9 mouse cellular contexts compared by ENCODE assay signal in the genomic region with DNA sequence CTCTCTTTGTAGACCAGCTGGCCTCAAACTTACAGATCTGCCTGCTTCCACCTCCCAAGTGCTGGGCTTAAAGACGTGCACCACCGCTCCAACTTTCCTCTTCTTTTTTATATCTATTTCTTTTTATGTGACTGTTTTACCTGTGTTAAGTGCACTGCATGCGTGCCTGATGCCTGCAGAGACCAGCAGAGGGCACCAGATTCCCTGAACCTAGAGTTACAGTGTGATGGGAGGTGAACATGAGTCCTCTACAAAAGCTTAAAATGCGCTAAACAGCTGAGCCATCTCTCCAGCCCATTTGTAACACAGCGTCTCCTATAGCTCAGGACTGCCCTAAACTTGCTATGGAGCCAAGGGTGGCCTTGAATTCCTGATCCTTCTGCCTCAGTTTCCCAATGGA. TPM values are rescaled to one million over a fixed set of nuclear protein-coding genes. Genes with fewer than 3 reads are reported as not detected.
A peak's percentile ranks its signal among the peaks of the same experiment; 100 is the strongest.
DNase-seq lines count a peak whose midpoint lies in the region; ATAC-seq and TF ChIP-seq lines count a peak whose summit lies in the region.
"Had no signal": no experiment of that assay in that cellular context is flagged by ENCODE, and none has a peak within 500 bp of the region (broad histone marks: within the 10 kb centered on the region; RNA-seq: fewer than 3 reads in every experiment).

No protein-coding gene starts in this region.

- H3K36me3 ChIP-seq in hindbrain, postnatal 0 days (ENCODE audit: insufficient read depth, low read length), result peaks cover 3% of the 10 kb centered on the region; the same call in 1 of the 2 replicates
- no peaks in the 10 kb centered on the region for H3K36me3 ChIP-seq in hindbrain, embryonic 12.5 days
- no peaks in the 10 kb centered on the region for H3K36me3 ChIP-seq in G1E (replicated peaks)
- no peaks in the 10 kb centered on the region for H3K36me3 ChIP-seq in embryonic facial prominence, embryonic 10.5 days (replicated peaks)
- H3K36me3 ChIP-seq in intestine, embryonic 15.5 days, result no peaks in the 10 kb centered on the region
- H3K36me3 ChIP-seq: embryonic facial prominence, embryonic 15.5 days had no signal

- ATAC-seq in hindbrain, postnatal 0 days, result no peak
- ATAC-seq in hindbrain, embryonic 12.5 days (ENCODE audit: low FRiP score), result no peak
- peak; percentile 34; the same call in 1 of the 2 replicates for ATAC-seq in G1E (ENCODE audit: extremely low read depth, insufficient number of reproducible peaks, low FRiP score, poor library complexity, severe bottlenecking)
- no peak for ATAC-seq in intestine, embryonic 15.5 days

- no peaks in the 10 kb centered on the region for H3K4me1 ChIP-seq in hindbrain, postnatal 0 days (ENCODE audit: insufficient read depth, low read length)
- H3K4me1 ChIP-seq in hindbrain, embryonic 12.5 days, result no peaks in the 10 kb centered on the region
- peaks cover 17% of the 10 kb centered on the region for H3K4me1 ChIP-seq in G1E (ENCODE audit: insufficient read depth, low read depth, low read length)
- peaks cover 2% of the 10 kb centered on the region; the same call in 1 of the 2 replicates for H3K4me1 ChIP-seq in embryonic facial prominence, embryonic 10.5 days
- H3K4me1 ChIP-seq in intestine, embryonic 15.5 days (replicated peaks), result no peaks in the 10 kb centered on the region
- H3K4me1 ChIP-seq: embryonic facial prominence, embryonic 15.5 days had no signal

- H3K27me3 ChIP-seq in hindbrain, postnatal 0 days (ENCODE audit: insufficient read depth, low read length), result no peaks in the 10 kb centered on the region
- H3K27me3 ChIP-seq in hindbrain, embryonic 12.5 days, result peaks cover 34% of the 10 kb centered on the region
- H3K27me3 ChIP-seq in G1E (ENCODE audit: insufficient read depth, low read length), result peaks cover 27% of the 10 kb centered on the region
- peaks cover 29% of the 10 kb centered on the region for H3K27me3 ChIP-seq in embryonic facial prominence, embryonic 10.5 days (replicated peaks; ENCODE audit: low read depth, poor library complexity, severe bottlenecking)
- H3K27me3 ChIP-seq in intestine, embryonic 15.5 days (replicated peaks), result peaks cover 17% of the 10 kb centered on the region; the same call in 1 of the 2 replicates

- 60% methylated on average over 5 of the region's 5 CpGs for WGBS in hindbrain, postnatal 0 days
- WGBS in hindbrain, embryonic 12.5 days, result 56% methylated on average over 5 of the region's 5 CpGs
- WGBS in embryonic facial prominence, embryonic 10.5 days, result 54% methylated on average over 5 of the region's 5 CpGs
- 57% methylated on average over 5 of the region's 5 CpGs for WGBS in intestine, embryonic 15.5 days

- peak; percentile 55 for TF ChIP-seq CTCF in hindbrain, postnatal 0 days (IDR thresholded peaks at IDR 0.05; ENCODE audit: low read depth)
- peak; percentile 58 for TF ChIP-seq CTCF in G1E (IDR thresholded peaks at IDR 0.05; ENCODE audit: low read depth, low read length)

- no peaks in the 10 kb centered on the region for H3K9me3 ChIP-seq in hindbrain, postnatal 0 days (ENCODE audit: low read length)
- H3K9me3 ChIP-seq in hindbrain, embryonic 12.5 days (replicated peaks), result peaks cover 4% of the 10 kb centered on the region; the same call in 1 of the 2 replicates
- peaks cover 6% of the 10 kb centered on the region; the same call in 1 of the 2 replicates for H3K9me3 ChIP-seq in G1E (replicated peaks)
- no peaks in the 10 kb centered on the region; the same call in 1 of the 2 replicates for H3K9me3 ChIP-seq in embryonic facial prominence, embryonic 10.5 days
- no peaks in the 10 kb centered on the region for H3K9me3 ChIP-seq in intestine, embryonic 15.5 days
- H3K9me3 ChIP-seq: embryonic facial prominence, embryonic 15.5 days had no signal

- no peak overlapping the region for H3K4me3 ChIP-seq in hindbrain, postnatal 0 days (ENCODE audit: low read length)
- no peak overlapping the region for H3K4me3 ChIP-seq in hindbrain, embryonic 12.5 days
- no peak overlapping the region for H3K4me3 ChIP-seq in G1E (ENCODE audit: low read depth, low read length)
- H3K4me3 ChIP-seq in embryonic facial prominence, embryonic 10.5 days, result no peak overlapping the region
- no peak overlapping the region for H3K4me3 ChIP-seq in intestine, embryonic 15.5 days (replicated peaks)
- H3K4me3 ChIP-seq: embryonic facial prominence, embryonic 15.5 days had no signal

- DNase-seq in hindbrain, postnatal 0 days (ENCODE audit: low spot score), result peak; percentile 33
- DNase-seq in G1E (ENCODE audit: low spot score), result no peak
- peak; percentile 38 for DNase-seq in embryonic facial prominence, embryonic 10.5 days (ENCODE audit: low spot score)
- peak; percentile 77 for DNase-seq in naive thymus-derived CD4-positive, alpha-beta T cell, adult 2 months (ENCODE audit: low read depth)
- DNase-seq in gastrocnemius, adult 18-20 months (ENCODE audit: low spot score), result no peak
- DNase-seq in ovary, postnatal 36 days (ENCODE audit: low spot score), result no peak

- no peak overlapping the region for H3K4me2 ChIP-seq in hindbrain, postnatal 0 days (ENCODE audit: low read depth, low read length)
- H3K4me2 ChIP-seq in hindbrain, embryonic 12.5 days (replicated peaks), result no peak overlapping the region
- H3K4me2 ChIP-seq in intestine, embryonic 15.5 days (replicated peaks), result no peak overlapping the region
- H3K4me2 ChIP-seq: embryonic facial prominence, embryonic 15.5 days had no signal

- H3K27ac ChIP-seq in hindbrain, postnatal 0 days, result no peak overlapping the region
- H3K27ac ChIP-seq in hindbrain, embryonic 12.5 days, result no peak overlapping the region
- no peak overlapping the region for H3K27ac ChIP-seq in embryonic facial prominence, embryonic 10.5 days (replicated peaks)
- H3K27ac ChIP-seq in intestine, embryonic 15.5 days, result no peak overlapping the region
- H3K27ac ChIP-seq: embryonic facial prominence, embryonic 15.5 days had no signal

- no peak overlapping the region for H3K9ac ChIP-seq in hindbrain, postnatal 0 days (replicated peaks; ENCODE audit: low read length)
- H3K9ac ChIP-seq in hindbrain, embryonic 12.5 days, result no peak overlapping the region
- no peak overlapping the region for H3K9ac ChIP-seq in intestine, embryonic 15.5 days
- H3K9ac ChIP-seq: embryonic facial prominence, embryonic 15.5 days had no signal

RNA-seq across cellular contexts. Expression of a gene that starts 9.9 kb away (rescaled TPM):
- total RNA-seq in hindbrain, postnatal 0 days (2014; rRNA removed), result 24.1 and 24.8 TPM in 2 replicates
- 2.8 and 3.4 TPM in 2 replicates for polyA plus RNA-seq in hindbrain, postnatal 0 days (2015; fragmentation: Nextera tagmentation; extraction: Ambion mirVana)
- 0.90 and 1.1 TPM in 2 replicates for polyA plus RNA-seq in hindbrain, embryonic 12.5 days (2016; fragmentation: Nextera tagmentation; extraction: Ambion mirVana)
- total RNA-seq in G1E (2014; fragmentation: Nextera tagmentation), result 0.92 and 2.9 TPM in 2 replicates
- total RNA-seq in G1E (2017), result 1.1 and 1.2 TPM in 2 replicates
- 0.91 and 1.1 TPM in 2 replicates for polyA plus RNA-seq in G1E (2012)
- 0.19 and 0.35 TPM in 2 replicates for polyA plus RNA-seq in embryonic facial prominence, embryonic 10.5 days (2016; fragmentation: Nextera tagmentation; extraction: Ambion mirVana)
- total RNA-seq in gastrocnemius, adult 18-20 months (2021), result not detected
- 0.33 and 0.38 TPM in 2 replicates for polyA plus RNA-seq in intestine, embryonic 15.5 days (2015; fragmentation: Nextera tagmentation; extraction: Ambion mirVana)

RNA-seq across cellular contexts. Expression of a gene that starts 10.2 kb away (rescaled TPM):
- 19.7 and 23.9 TPM in 2 replicates for total RNA-seq in hindbrain, postnatal 0 days (2014; rRNA removed)
- polyA plus RNA-seq in hindbrain, postnatal 0 days (2015; fragmentation: Nextera tagmentation; extraction: Ambion mirVana), result 23.0 and 23.4 TPM in 2 replicates
- polyA plus RNA-seq in hindbrain, embryonic 12.5 days (2016; fragmentation: Nextera tagmentation; extraction: Ambion mirVana), result 26.6 and 27.3 TPM in 2 replicates
- total RNA-seq in G1E (2014; fragmentation: Nextera tagmentation) (438 and 479 TPM in 2 replicates), G1E (2017) (212 and 254 TPM in 2 replicates)
- 394 and 460 TPM in 2 replicates for polyA plus RNA-seq in G1E (2012)
- polyA plus RNA-seq in embryonic facial prominence, embryonic 10.5 days (2016; fragmentation: Nextera tagmentation; extraction: Ambion mirVana), result 31.9 and 35.2 TPM in 2 replicates
- total RNA-seq in gastrocnemius, adult 18-20 months (2021), result 10 to 100 TPM; 12.5 to 12.7 TPM
- 60.4 and 77.5 TPM in 2 replicates for polyA plus RNA-seq in intestine, embryonic 15.5 days (2015; fragmentation: Nextera tagmentation; extraction: Ambion mirVana)

RNA-seq across cellular contexts. Expression of a gene that starts 36.0 kb away (rescaled TPM):
- total RNA-seq in hindbrain, postnatal 0 days (2014; rRNA removed), result 5.0 and 6.3 TPM in 2 replicates
- polyA plus RNA-seq in hindbrain, postnatal 0 days (2015; fragmentation: Nextera tagmentation; extraction: Ambion mirVana), result 7.9 and 8.4 TPM in 2 replicates
- 20.8 and 22.3 TPM in 2 replicates for polyA plus RNA-seq in hindbrain, embryonic 12.5 days (2016; fragmentation: Nextera tagmentation; extraction: Ambion mirVana)
- 5.2 and 9.0 TPM in 2 replicates for total RNA-seq in G1E (2014; fragmentation: Nextera tagmentation)
- 15.8 and 18.1 TPM in 2 replicates for total RNA-seq in G1E (2017)
- 24.0 and 27.0 TPM in 2 replicates for polyA plus RNA-seq in G1E (2012)
- 26.2 and 26.5 TPM in 2 replicates for polyA plus RNA-seq in embryonic facial prominence, embryonic 10.5 days (2016; fragmentation: Nextera tagmentation; extraction: Ambion mirVana)
- 1 to 10 TPM; 3.0 to 4.0 TPM for total RNA-seq in gastrocnemius, adult 18-20 months (2021)
- polyA plus RNA-seq in intestine, embryonic 15.5 days (2015; fragmentation: Nextera tagmentation; extraction: Ambion mirVana), result 25.7 and 27.0 TPM in 2 replicates

RNA-seq across cellular contexts. Expression of a gene that starts 49.2 kb away (rescaled TPM):
- total RNA-seq in hindbrain, postnatal 0 days (2014; rRNA removed), result 7.2 and 9.4 TPM in 2 replicates
- polyA plus RNA-seq in hindbrain, postnatal 0 days (2015; fragmentation: Nextera tagmentation; extraction: Ambion mirVana), result 7.7 and 8.8 TPM in 2 replicates
- 17.5 TPM in 2 replicates for polyA plus RNA-seq in hindbrain, embryonic 12.5 days (2016; fragmentation: Nextera tagmentation; extraction: Ambion mirVana)
- total RNA-seq in G1E (2014; fragmentation: Nextera tagmentation) (18.5 and 18.6 TPM in 2 replicates), G1E (2017) (62.3 and 63.1 TPM in 2 replicates)
- polyA plus RNA-seq in G1E (2012), result 56.9 and 75.3 TPM in 2 replicates
- polyA plus RNA-seq in embryonic facial prominence, embryonic 10.5 days (2016; fragmentation: Nextera tagmentation; extraction: Ambion mirVana), result 24.0 and 25.1 TPM in 2 replicates
- 1 to 10 TPM; 6.9 to 8.4 TPM for total RNA-seq in gastrocnemius, adult 18-20 months (2021)
- polyA plus RNA-seq in intestine, embryonic 15.5 days (2015; fragmentation: Nextera tagmentation; extraction: Ambion mirVana), result 36.0 and 39.0 TPM in 2 replicates

Comparison
In these comparisons a context has a peak if more than half of its experiments do, and no peak if none do; other contexts are left out.
1. DNase-seq: peak in hindbrain, postnatal 0 days (single experiment), embryonic facial prominence, embryonic 10.5 days (single experiment) and naive thymus-derived CD4-positive, alpha-beta T cell, adult 2 months (single experiment); none in G1E (single experiment), gastrocnemius, adult 18-20 months (single experiment) and ovary, postnatal 36 days (single experiment).